Comparison of ENCODE assay signal across 23 mouse cellular contexts in the genomic region with DNA sequence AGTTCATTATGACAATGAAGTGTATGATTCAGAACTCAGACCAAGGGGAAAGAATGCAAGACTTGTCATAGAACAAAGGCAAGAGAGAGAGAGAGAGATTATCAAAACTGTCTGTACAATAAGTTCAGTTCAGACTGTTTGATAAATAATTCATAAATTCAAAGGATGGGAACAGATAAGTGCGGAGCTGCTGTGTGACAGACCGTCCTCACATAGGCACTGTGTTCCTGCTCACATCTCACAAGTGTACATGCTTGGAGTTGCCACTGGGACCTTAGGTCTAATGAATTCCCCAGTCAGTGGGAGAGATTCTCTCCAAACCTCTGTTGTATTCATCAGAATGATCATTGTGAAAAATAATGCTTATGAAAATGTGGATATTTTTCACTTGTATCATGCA. TPM values are rescaled to one million over a fixed set of nuclear protein-coding genes. Genes with fewer than 3 reads are reported as not detected.
DNase-seq lines count a peak whose midpoint lies in the region; ATAC-seq and TF ChIP-seq lines count a peak whose summit lies in the region.
"Had no signal": no experiment of that assay in that cellular context is flagged by ENCODE, and none has a peak within 500 bp of the region (broad histone marks: within the 10 kb centered on the region; RNA-seq: fewer than 3 reads in every experiment).

No protein-coding gene starts in this region.

- H3K4me2 ChIP-seq in forebrain, embryonic 16.5 days (ENCODE audit: low read length) = no peak overlapping the region
- H3K4me2 ChIP-seq in forebrain, embryonic 13.5 days = no peak overlapping the region
- no peak overlapping the region for H3K4me2 ChIP-seq in forebrain, postnatal 0 days (ENCODE audit: low read depth)
- H3K4me2 ChIP-seq in forebrain, embryonic 14.5 days (ENCODE audit: low read length) = no peak overlapping the region

- H3K36me3 ChIP-seq in forebrain, embryonic 16.5 days (ENCODE audit: control insufficient read depth, insufficient read depth) = no peaks in the 10 kb centered on the region
- no peaks in the 10 kb centered on the region for H3K36me3 ChIP-seq in forebrain, embryonic 13.5 days (ENCODE audit: poor library complexity, severe bottlenecking)
- no peaks in the 10 kb centered on the region for H3K36me3 ChIP-seq in forebrain, postnatal 0 days (ENCODE audit: insufficient read depth)
- no peaks in the 10 kb centered on the region for H3K36me3 ChIP-seq in forebrain, embryonic 14.5 days (ENCODE audit: control insufficient read depth, insufficient read depth, low read length)
- H3K36me3 ChIP-seq: G1E had no signal

- H3K27ac ChIP-seq in forebrain, embryonic 16.5 days (ENCODE audit: low read length) = no peak overlapping the region
- H3K27ac ChIP-seq in forebrain, embryonic 13.5 days = no peak overlapping the region
- no peak overlapping the region for H3K27ac ChIP-seq in forebrain, postnatal 0 days (ENCODE audit: low read depth, low read length)
- no peak overlapping the region for H3K27ac ChIP-seq in forebrain, embryonic 14.5 days (ENCODE audit: low read depth, low read length)

- no peaks in the 10 kb centered on the region for H3K27me3 ChIP-seq in forebrain, embryonic 16.5 days (replicated peaks; ENCODE audit: control insufficient read depth, insufficient read depth, low read length)
- H3K27me3 ChIP-seq in forebrain, embryonic 13.5 days = no peaks in the 10 kb centered on the region
- H3K27me3 ChIP-seq in forebrain, postnatal 0 days (ENCODE audit: insufficient read depth, low read length) = no peaks in the 10 kb centered on the region
- H3K27me3 ChIP-seq in forebrain, embryonic 14.5 days (replicated peaks; ENCODE audit: control insufficient read depth, insufficient read depth, low read length) = no peaks in the 10 kb centered on the region
- H3K27me3 ChIP-seq: CH12.LX, Patski had no signal

- 90% methylated on average over 2 of the region's 2 CpGs for WGBS in forebrain, embryonic 16.5 days
- WGBS in forebrain, embryonic 13.5 days = 82% methylated on average over 2 of the region's 2 CpGs
- 81% methylated on average over 2 of the region's 2 CpGs for WGBS in forebrain, postnatal 0 days
- WGBS in forebrain, embryonic 14.5 days = 96% methylated on average over 2 of the region's 2 CpGs

- no peaks in the 10 kb centered on the region for H3K9me3 ChIP-seq in forebrain, embryonic 16.5 days (ENCODE audit: control insufficient read depth, low read length)
- H3K9me3 ChIP-seq in forebrain, embryonic 13.5 days (replicated peaks) = no peaks in the 10 kb centered on the region
- H3K9me3 ChIP-seq in forebrain, postnatal 0 days (ENCODE audit: low read length) = no peaks in the 10 kb centered on the region
- no peaks in the 10 kb centered on the region for H3K9me3 ChIP-seq in forebrain, embryonic 14.5 days (replicated peaks; ENCODE audit: control insufficient read depth, low read length)
- H3K9me3 ChIP-seq: G1E had no signal

- no peak overlapping the region for H3K9ac ChIP-seq in forebrain, embryonic 16.5 days (replicated peaks; ENCODE audit: low read depth, low read length)
- H3K9ac ChIP-seq in forebrain, embryonic 13.5 days = no peak overlapping the region
- no peak overlapping the region for H3K9ac ChIP-seq in forebrain, postnatal 0 days
- no peak overlapping the region for H3K9ac ChIP-seq in forebrain, embryonic 14.5 days (ENCODE audit: low read length)

- H3K4me3 ChIP-seq in forebrain, embryonic 16.5 days (replicated peaks; ENCODE audit: low read length) = no peak overlapping the region
- H3K4me3 ChIP-seq in forebrain, embryonic 13.5 days = no peak overlapping the region
- no peak overlapping the region for H3K4me3 ChIP-seq in forebrain, postnatal 0 days (ENCODE audit: low read depth, low read length)
- H3K4me3 ChIP-seq in forebrain, embryonic 14.5 days (ENCODE audit: low read depth, low read length) = no peak overlapping the region

- ATAC-seq in forebrain, embryonic 16.5 days = peak; percentile 36; the same call in 1 of the 2 replicates
- no peak for ATAC-seq in forebrain, embryonic 13.5 days
- peak; percentile 51; the same call in 1 of the 2 replicates for ATAC-seq in forebrain, postnatal 0 days
- no peak for ATAC-seq in forebrain, embryonic 14.5 days
- ATAC-seq: activated CD4-positive, CD25-positive, alpha-beta regulatory T cell, adult 4 months; CD4-positive, CD25-positive, alpha-beta regulatory T cell, adult 4 months; Patski had no signal

- H3K4me1 ChIP-seq in forebrain, embryonic 16.5 days (replicated peaks; ENCODE audit: control insufficient read depth, insufficient read depth, low read length) = no peaks in the 10 kb centered on the region
- no peaks in the 10 kb centered on the region for H3K4me1 ChIP-seq in forebrain, embryonic 13.5 days
- H3K4me1 ChIP-seq in forebrain, postnatal 0 days (ENCODE audit: insufficient read depth) = no peaks in the 10 kb centered on the region
- no peaks in the 10 kb centered on the region for H3K4me1 ChIP-seq in forebrain, embryonic 14.5 days (ENCODE audit: control insufficient read depth, insufficient read depth, low read length)

- no peak for DNase-seq in forebrain, postnatal 0 days
- DNase-seq in forebrain, embryonic 14.5 days (ENCODE audit: low spot score) = no peak
- DNase-seq in heart, adult 11 months = peak; percentile 55
- no peak for DNase-seq in heart, postnatal 4 days
- DNase-seq: adrenal gland, adult 2 months; adrenal gland, adult 8-10 months; adrenal gland, postnatal 10 days; adrenal gland, postnatal 14 days; adrenal gland, postnatal 25 days; adrenal gland, postnatal 36 days; B cell, adult 2 months; cerebellum, adult 11 months; cerebellum, adult 11-12 months; cerebellum, adult 18-20 months had no signal

- no peak for TF ChIP-seq CTCF in forebrain, postnatal 0 days (IDR thresholded peaks at IDR 0.05; ENCODE audit: low read depth)

RNA-seq across cellular contexts. Expression of gene Cfap161, which starts 27.3 kb away (rescaled TPM):
- polyA plus RNA-seq in forebrain, embryonic 16.5 days (2015; fragmentation: Nextera tagmentation; extraction: Ambion mirVana) = 0.73 and 0.91 TPM in 2 replicates
- 0.45 and 0.79 TPM in 2 replicates for polyA plus RNA-seq in forebrain, embryonic 13.5 days (2015; fragmentation: Nextera tagmentation; extraction: Ambion mirVana)
- 2.3 and 2.7 TPM in 2 replicates for total RNA-seq in forebrain, postnatal 0 days (2014; rRNA removed)
- 2.9 and 3.9 TPM in 2 replicates for polyA plus RNA-seq in forebrain, postnatal 0 days (2015; fragmentation: Nextera tagmentation; extraction: Ambion mirVana)
- 0.98 and 1.5 TPM in 2 replicates for polyA plus RNA-seq in forebrain, embryonic 14.5 days (2014; fragmentation: Nextera tagmentation; extraction: Ambion mirVana)
- under 1 TPM; 0.52 to 0.65 TPM for total RNA-seq in heart, postnatal 4 days (2021)
- total RNA-seq: adrenal gland, postnatal 14 days; G1E; MEL had no signal
- polyA plus RNA-seq: activated CD4-positive, CD25-positive, alpha-beta regulatory T cell, adult 4 months; adrenal gland, adult 2 months; C2C12; CD4-positive, CD25-positive, alpha-beta regulatory T cell, adult 4 months; G1E; Patski had no signal

Comparison
In these comparisons a context has a peak if more than half of its experiments do, and no peak if none do; other contexts are left out.
1. ATAC-seq: peak in forebrain, embryonic 16.5 days (single experiment) and forebrain, postnatal 0 days (single experiment); none in forebrain, embryonic 13.5 days (single experiment) and forebrain, embryonic 14.5 days (single experiment).